Mouse (Mus musculus): Measurements from ENCODE around the gene Tbcd.

Gene Tbcd

GRCm38 (mm10) chr11:121515996-121516395, 64.2 kb downstream of the Tbcd start:
- ChIA-PET CTCF (no interaction called here), POLR2A (interaction anchor here in 3 of 4 experiments (0.8 to 1.4 kb wide), 5 partner anchors 9 to 157 kb away, joined by 3 to 4 read pairs (median 3); partner anchors contain the start of gene B3gntl1 (in 1 of the 3))

- ChIA-PET POLR2A (interaction anchor here in 2 of 4 experiments (0.7 to 1.3 kb wide), 3 partner anchors 23 to 259 kb away, joined by 3 to 4 read pairs (median 4); no protein-coding TSS in a partner anchor), CTCF (no interaction called here)
Measured at GRCm38 (mm10) chr11:121516906-121517305, 65.2 kb downstream of the Tbcd start.

- ChIA-PET CTCF (interaction anchor here in 1 of 4 experiments (0.7 kb wide), 1 partner anchor 66 kb away, joined by 3 read pairs; the partner anchor contains the start of gene Tbcd), POLR2A (interaction anchor here in 3 of 4 experiments (0.7 to 2.1 kb wide), 6 partner anchors 11 to 258 kb away, joined by 3 to 5 read pairs (median 4); partner anchors contain the start of gene Foxk2 (in 1 of the 3))
Measured at GRCm38 (mm10) chr11:121517687-121518465, 66.1 kb downstream of the Tbcd start.

- ChIA-PET CTCF (no interaction called here), POLR2A (interaction anchor here in 3 of 4 experiments (0.6 to 2.4 kb wide), 19 partner anchors 10 to 407 kb away, joined by 3 to 8 read pairs (median 4); partner anchors contain the start of genes B3gntl1 (in 3 of the 3), Narf (in 1 of the 3) and Wdr45b (in 1 of the 3))
Measured at GRCm38 (mm10) chr11:121519131-121519530, 67.4 kb downstream of the Tbcd start, which contains the start of gene Zfp750. Zfp750 (minus strand) TSS chr11:121519333.

GRCm38 (mm10) chr11:121519703-121520102, 68.0 kb downstream of the Tbcd start:
- CTCF ChIA-PET: interaction anchor here in 1 of 4 experiments (1.0 kb wide), 1 partner anchor 44 kb away, joined by 3 read pairs; no protein-coding TSS in a partner anchor
- POLR2A ChIA-PET: interaction anchor here in 3 of 4 experiments (0.6 to 2.4 kb wide), 21 partner anchors 9 to 569 kb away, joined by 3 to 8 read pairs (median 4); partner anchors contain the start of genes B3gntl1 (in 3 of the 3), Narf (in 1 of the 3), Ogfod3 (in 1 of the 3) and Wdr45b (in 1 of the 3)

- CTCF ChIA-PET: interaction anchor here in 1 of 4 experiments (1.0 kb wide), 1 partner anchor 45 kb away, joined by 3 read pairs; no protein-coding TSS in a partner anchor
- POLR2A ChIA-PET: interaction anchor here in 2 of 4 experiments (0.7 to 2.4 kb wide), 9 partner anchors 10 to 814 kb away, joined by 3 to 8 read pairs (median 5); partner anchors contain the start of genes B3gntl1 (in 1 of the 2), Ogfod3 (in 1 of the 2) and Wdr45b (in 1 of the 2)
Measured at GRCm38 (mm10) chr11:121520761-121521160, 69.0 kb downstream of the Tbcd start.

- ChIA-PET POLR2A (interaction anchor here in 1 of 4 experiments (0.6 to 1.6 kb wide), 7 partner anchors 10 to 419 kb away, joined by 3 to 5 read pairs (median 3); partner anchors contain the start of gene B3gntl1), CTCF (interaction anchor here in 1 of 4 experiments (0.5 kb wide), 1 partner anchor 320 kb away, joined by 4 read pairs; no protein-coding TSS in a partner anchor)
Measured at GRCm38 (mm10) chr11:121522156-121522762, 70.5 kb downstream of the Tbcd start.

GRCm38 (mm10) chr11:121524191-121524590, 72.4 kb downstream of the Tbcd start:
- POLR2A ChIA-PET: interaction anchor here in 1 of 4 experiments (1.1 to 1.2 kb wide), 2 partner anchors 9 to 54 kb away, joined by 3 read pairs; no protein-coding TSS in a partner anchor

GRCm38 (mm10) chr11:121529747-121530146, 78.0 kb downstream of the Tbcd start:
- ChIA-PET CTCF (no interaction called here), POLR2A (no interaction called here)

More at GRCm38 (mm10) chr11:121524191-121524590, 72.4 kb downstream of the Tbcd start:
- CTCF ChIA-PET: no interaction called here

GRCm38 (mm10) chr11:121536528-121536927, 84.8 kb downstream of the Tbcd start:
- ChIA-PET POLR2A (interaction anchor here in 2 of 4 experiments (0.5 to 0.9 kb wide), 2 partner anchors 15 to 17 kb away, joined by 5 read pairs; partner anchors contain the start of gene Zfp750 (in 1 of the 2)), CTCF (no interaction called here)

GRCm38 (mm10) chr11:121542471-121542870, 90.7 kb downstream of the Tbcd start:
- ChIA-PET CTCF (interaction anchor here in 1 of 4 experiments (0.6 kb wide), 1 partner anchor 57 kb away, joined by 3 read pairs; no protein-coding TSS in a partner anchor), POLR2A (interaction anchor here in 3 of 4 experiments (0.6 to 2.5 kb wide), 6 partner anchors 23 to 131 kb away, joined by 3 to 7 read pairs (median 4); partner anchors contain the start of genes Zfp750 (in 2 of the 3), B3gntl1 (in 1 of the 3) and Fn3k (in 1 of the 3))

GRCm38 (mm10) chr11:121543287-121543856, 91.6 kb downstream of the Tbcd start:
- CTCF ChIA-PET: interaction anchor here in 2 of 4 experiments (0.6 to 1.1 kb wide), 2 partner anchors 56 to 68 kb away, joined by 3 to 4 read pairs; no protein-coding TSS in a partner anchor
- POLR2A ChIA-PET: interaction anchor here in 2 of 4 experiments (0.7 to 2.5 kb wide), 6 partner anchors 24 to 109 kb away, joined by 3 to 7 read pairs (median 4); partner anchors contain the start of genes Fn3k (in 1 of the 2) and Zfp750 (in 1 of the 2)

- ChIA-PET CTCF (interaction anchor here in 1 of 4 experiments (1.1 kb wide), 1 partner anchor 68 kb away, joined by 4 read pairs; no protein-coding TSS in a partner anchor), POLR2A (interaction anchor here in 3 of 4 experiments (0.5 to 2.5 kb wide), 6 partner anchors 9 to 110 kb away, joined by 3 to 7 read pairs (median 4); partner anchors contain the start of genes Fn3k (in 1 of the 3) and Zfp750 (in 1 of the 3))
Measured at GRCm38 (mm10) chr11:121543922-121544321, 92.2 kb downstream of the Tbcd start.

- POLR2A ChIA-PET: no interaction called here
- CTCF ChIA-PET: interaction anchor here in 1 of 4 experiments (0.6 kb wide), 1 partner anchor 326 kb away, joined by 3 read pairs; no protein-coding TSS in a partner anchor
Measured at GRCm38 (mm10) chr11:121544755-121545397, 93.1 kb downstream of the Tbcd start.

GRCm38 (mm10) chr11:121545398-121546034, 93.8 kb downstream of the Tbcd start:
- POLR2A ChIA-PET: interaction anchor here in 1 of 4 experiments (1.7 kb wide), 1 partner anchor 85 kb away, joined by 3 read pairs; no protein-coding TSS in a partner anchor
- CTCF ChIA-PET: interaction anchor here in 1 of 4 experiments (0.5 kb wide), 1 partner anchor 15 kb away, joined by 3 read pairs; no protein-coding TSS in a partner anchor

GRCm38 (mm10) chr11:121547234-121547633, 95.5 kb downstream of the Tbcd start:
- ChIA-PET CTCF (no interaction called here), POLR2A (interaction anchor here in 1 of 4 experiments (1.7 kb wide), 1 partner anchor 83 kb away, joined by 3 read pairs; no protein-coding TSS in a partner anchor)

GRCm38 (mm10) chr11:121547925-121548324, 96.2 kb downstream of the Tbcd start:
- POLR2A ChIA-PET: no interaction called here
- CTCF ChIA-PET: no interaction called here

Measured in embryonic stem cell, embryonic (primary cell).